Mouse (Mus musculus): ENCODE results near the gene Camk1d. TPM values are rescaled to one million over a fixed set of nuclear protein-coding genes. Genes with fewer than 3 reads are reported as not detected.
"Not testable (repeated sequence)": the region's sequence is repeated elsewhere in the genome, so short reads cannot be mapped to it uniquely, and the experiment has no call there.

Gene Camk1d
- total RNA-seq, 2 experiments from 2014 or later, result 0.96 to 2.0 TPM

DNA sequence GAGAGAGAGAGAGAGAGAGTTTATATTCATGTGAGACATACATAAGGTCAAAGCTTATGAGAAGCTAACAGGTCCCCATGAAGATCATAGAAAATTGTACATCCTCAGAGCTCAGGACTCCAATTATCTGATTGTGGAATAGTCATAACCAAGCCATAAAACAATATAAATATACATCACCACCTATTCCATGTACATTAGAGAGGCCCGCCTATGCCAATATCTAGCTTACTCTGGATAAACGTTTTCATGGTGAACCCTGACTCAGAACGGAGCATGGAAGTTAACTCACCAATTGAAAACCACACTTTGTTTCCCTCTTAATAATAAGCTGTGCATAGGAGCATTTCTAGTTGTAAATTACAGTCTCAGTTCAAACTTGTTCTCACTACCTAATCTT, 288.7 kb downstream of the Camk1d start:
- DNase-seq, result no peak
- intact Hi-C loops (cut with DNase I), result no loop called here

DNA sequence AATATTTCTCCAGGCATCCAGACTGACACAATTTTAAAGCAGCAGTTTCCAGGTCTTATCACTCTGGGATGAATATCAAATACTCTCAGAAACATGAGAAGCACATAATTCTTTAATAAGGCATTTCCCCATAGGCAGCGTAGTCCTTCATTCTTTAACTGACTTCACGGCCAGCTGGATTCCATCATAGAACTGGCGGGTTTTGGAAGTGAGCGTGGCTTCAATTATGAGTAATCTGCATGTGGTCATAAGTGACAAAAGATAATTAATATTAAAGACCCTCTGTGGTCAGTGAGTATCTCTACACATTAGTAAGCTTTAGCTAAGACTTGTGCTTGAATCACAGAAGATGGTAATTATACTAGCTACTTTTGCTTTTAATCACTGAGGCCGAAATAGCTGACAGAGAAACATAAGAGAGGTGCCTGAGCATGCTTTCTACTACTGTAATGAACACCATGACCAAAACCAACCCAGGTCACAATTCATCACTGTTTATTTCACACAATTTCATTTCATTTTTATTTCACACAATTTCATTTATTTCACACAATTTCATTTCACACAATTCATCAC, 293.6 kb downstream of the Camk1d start:
- no peak for DNase-seq
- intact Hi-C loops (cut with DNase I), result no loop called here

DNA sequence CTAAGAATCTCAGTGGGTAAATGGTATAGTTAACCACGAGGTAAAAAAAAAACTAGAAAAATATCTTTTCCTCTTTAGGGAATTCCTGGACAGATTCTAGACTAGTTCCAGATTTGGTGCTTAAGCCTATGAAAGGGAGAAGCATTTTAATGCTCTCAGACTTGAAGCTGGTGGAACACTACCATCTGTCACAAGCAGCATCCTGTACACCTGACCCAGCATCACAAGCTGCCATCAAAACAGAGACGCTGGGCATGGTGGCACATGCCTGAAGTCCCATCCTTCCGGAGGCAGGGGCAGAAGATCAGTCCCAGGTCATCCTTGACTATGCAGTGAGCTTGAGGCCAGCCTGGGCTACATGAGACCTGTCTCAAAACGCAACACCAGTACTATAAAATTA, 295.5 kb downstream of the Camk1d start:
- DNase-seq, result no peak
- intact Hi-C loops (cut with DNase I), result no loop called here

DNA sequence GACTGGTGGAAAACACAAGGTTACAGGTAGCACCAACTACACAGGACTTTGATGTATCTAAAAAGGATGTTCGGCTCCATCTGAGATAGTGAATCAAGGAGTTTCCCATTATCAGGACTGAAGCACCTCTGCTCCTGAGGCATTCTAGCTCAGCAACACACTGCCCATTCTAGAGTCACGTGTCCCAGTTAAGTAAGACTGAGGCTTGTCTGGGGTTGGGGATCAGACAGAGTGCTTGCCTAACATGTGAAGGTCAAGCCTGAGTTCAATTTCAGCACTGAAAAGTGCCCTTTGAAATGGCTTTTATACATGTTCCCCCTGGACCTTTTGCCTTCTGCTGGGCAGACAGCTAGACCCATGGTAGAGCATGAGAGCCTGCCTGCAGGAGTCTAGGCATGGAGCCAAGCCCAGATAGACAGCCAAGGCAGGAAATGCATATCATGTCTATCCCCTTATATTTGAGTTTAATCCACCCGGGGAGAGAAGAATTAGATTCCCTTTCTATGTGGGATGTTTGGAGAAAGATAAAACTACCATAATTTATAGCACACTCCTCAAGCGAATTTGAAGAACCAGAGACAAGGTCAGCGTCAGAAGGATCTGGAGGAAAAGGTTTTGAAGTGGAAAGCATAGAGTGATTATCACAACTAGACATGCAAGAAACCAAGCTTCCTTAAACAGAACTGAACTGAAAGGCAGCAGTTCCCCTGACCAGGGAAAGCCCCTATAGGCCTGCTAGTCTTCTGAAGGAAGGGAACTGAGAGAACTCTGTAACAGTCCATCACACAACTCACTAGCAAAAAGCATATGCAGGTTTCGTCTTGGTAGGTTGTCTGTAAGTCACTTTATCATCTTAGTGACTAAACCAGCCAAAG, 296.9 kb downstream of the Camk1d start:
- intact Hi-C loops (cut with DNase I), result loop anchor here (1.0 kb wide), 1 partner anchor 26 kb away; no protein-coding TSS in a partner anchor
- DNase-seq, result no peak

DNA sequence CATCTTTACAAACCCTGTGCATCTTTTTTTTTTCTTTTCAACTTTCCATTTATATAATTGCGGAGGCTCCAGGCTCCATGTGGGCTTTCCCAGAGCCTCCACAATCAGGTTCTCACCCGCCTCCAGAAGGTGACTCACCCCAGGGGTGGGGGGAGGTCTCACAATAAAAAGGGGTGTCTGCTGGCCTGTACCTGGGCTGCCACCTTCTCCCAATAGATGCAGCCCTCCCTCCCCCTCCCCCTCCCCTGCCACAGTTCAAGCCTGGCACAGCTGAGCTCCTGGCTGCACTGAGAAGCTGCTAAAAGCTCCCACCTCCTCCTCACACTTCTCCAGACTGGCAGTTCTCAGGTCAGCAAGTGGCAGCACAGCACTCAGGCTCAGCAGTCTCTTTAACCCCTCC, 302.5 kb downstream of the Camk1d start:
- no peak for DNase-seq
- intact Hi-C loops (cut with DNase I), result no loop called here

DNA sequence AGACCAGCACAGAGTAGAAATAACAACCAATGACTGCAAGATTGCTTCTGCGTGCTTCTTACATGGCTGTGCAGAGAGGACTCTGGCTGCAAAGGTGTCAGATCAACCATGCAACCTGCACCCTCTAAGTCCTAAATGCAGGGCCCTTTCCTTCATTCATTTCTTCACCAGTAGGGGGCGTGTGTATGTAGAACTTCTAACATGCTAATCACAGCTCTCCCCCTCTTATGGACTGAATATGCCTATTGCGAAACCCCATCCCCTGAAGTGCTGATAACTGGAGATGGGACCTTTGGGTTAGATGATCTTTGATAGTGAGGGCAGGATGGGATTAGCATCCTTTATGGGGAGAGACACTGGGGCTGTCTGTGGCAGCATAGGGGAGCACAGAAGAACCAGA, 310.5 kb downstream of the Camk1d start:
- no peak for DNase-seq
- intact Hi-C loops (cut with DNase I), result loop anchor here (5.0 kb wide), 1 partner anchor 322 kb away; no protein-coding TSS in a partner anchor

DNA sequence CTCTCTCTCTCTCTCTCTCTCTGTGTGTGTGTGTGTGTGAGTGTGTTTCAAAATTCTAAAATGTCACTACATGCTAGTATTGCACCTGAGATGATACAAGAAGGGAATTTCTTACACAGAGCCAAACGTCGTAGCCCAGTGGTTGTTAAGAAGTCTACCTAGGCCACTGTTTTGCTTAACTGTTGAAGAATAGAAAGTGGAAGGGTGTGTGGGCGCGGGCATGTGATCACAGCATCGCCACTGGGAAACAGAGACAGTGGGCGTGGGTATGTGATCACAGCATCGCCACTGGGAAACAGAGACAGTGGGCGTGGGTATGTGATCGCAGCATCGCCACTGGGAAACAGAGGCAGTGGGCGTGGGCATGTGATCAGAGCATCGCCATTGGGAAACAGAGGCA, 312.3 kb downstream of the Camk1d start:
- intact Hi-C loops (cut with DNase I), result loop anchor here (5.0 kb wide), 1 partner anchor 320 kb away; no protein-coding TSS in a partner anchor

DNA sequence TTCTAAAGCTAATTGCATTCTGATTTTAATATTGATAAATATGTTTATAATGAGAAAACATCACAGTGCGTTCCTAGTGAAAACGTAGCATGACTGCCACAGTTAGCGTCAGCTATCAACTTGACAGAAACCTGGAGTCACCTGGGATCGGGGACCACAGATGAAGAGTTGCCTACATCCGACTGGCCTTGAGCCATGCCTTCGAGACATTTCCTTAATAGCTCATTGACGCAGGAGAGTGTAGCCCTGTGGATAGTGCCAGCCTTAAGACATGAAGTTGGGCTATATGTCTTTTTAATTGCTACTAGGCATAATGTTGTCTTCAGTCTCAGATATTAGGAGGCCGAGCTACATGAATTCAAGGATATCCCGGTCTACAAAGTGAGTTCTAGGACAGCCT, 315.8 kb downstream of the Camk1d start:
- no peak for DNase-seq
- intact Hi-C loops (cut with DNase I), result no loop called here

More for the DNA sequence above, 312.3 kb downstream of the Camk1d start:
- DNase-seq, result no peak

DNA sequence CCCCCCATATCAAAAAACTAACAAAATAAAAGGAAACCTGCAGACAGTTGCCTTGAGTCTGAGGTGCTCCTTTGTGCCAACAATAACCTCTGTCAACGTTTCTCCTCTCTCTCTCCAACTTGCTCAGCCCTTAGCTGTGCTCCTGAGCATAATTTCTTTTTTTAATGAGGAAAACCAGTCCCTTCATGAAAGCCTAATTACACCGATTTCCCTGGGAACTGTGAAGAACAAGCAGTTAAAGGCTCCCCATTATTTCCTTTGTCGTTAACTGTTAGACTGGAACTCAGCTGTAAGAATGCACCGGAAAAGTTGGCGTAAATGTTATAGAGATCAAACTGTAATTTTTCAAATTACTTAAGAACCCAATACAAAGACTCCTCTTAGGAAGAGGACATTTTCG, 316.3 kb downstream of the Camk1d start:
- intact Hi-C loops (cut with DNase I), result no loop called here
- no peak for DNase-seq

DNA sequence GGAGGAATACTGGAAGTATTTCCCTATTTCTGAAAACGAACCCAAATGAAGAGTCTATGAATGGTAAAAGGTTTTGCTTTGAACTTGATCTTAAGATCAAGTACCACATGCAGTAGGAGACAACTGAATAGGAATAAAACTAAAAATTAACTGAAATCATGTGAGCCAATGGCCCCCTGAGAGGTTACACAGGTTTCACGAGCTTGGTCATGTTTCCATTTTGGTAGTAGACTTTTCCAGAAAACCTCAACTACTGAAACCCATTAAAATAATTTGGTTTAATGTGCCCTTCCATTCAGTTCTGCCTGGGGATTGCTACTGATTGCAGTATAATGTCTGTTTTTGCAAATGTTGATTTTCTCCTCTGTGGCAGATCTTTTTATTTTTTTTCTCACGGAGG, 316.8 kb downstream of the Camk1d start:
- no peak for DNase-seq
- intact Hi-C loops (cut with DNase I), result no loop called here

DNA sequence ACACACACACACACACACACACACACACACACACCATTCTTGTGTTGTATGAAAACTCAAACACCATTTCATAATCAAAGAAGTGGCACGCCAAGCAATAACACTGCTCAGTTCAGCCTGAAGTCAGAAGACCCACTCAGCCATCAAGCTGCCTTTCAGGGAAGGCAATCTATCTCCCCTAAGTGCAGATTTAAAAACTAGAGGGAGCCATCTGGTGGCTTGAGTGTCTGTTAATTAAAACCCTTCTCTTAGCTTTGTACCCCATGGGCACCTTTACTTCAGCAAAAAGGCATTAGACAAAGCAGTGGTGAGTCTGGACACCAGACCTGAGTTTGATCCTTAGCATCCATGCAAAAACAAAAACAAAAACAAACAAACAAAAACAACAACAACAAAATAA, 317.9 kb downstream of the Camk1d start:
- intact Hi-C loops (cut with DNase I), result no loop called here
- no peak for DNase-seq

DNA sequence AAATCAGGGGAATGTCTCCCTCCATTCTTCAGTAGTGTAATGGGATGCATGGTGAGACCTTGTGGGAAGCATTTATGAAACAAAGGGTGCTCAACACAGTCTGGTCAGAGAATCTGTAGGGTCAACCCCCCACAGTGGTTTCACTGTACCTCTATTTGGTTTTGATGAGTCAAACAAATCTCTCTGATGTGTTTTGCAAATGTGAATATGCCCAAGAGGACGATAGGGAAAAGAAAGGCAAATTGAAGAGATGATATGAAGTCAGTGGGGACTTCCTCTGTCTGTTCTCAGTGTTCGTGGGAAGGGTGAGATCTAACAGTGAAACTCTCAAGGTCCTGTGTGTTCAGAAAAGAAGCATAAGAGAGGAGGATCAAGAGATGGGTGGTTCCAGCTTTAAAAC, 318.4 kb downstream of the Camk1d start:
- intact Hi-C loops (cut with DNase I), result no loop called here
- DNase-seq, result no peak

DNA sequence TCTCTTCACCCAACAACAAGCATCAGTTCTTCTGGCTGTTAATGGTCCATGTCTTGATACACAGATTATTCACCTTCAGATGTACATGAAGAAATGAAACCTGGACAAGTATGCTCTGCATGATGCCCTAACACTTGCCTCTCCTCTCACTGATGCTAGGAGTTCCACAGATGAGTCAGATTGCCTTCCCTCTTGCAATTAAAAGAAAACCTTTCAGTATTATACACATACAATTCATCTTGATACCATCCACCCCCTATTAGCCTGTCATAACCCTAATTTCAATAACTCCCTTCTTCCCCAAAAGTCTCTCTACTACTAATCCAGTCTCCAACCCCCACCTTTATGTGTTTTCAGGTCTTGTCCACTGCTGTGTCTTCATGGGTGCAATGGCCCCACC, 321.4 kb downstream of the Camk1d start:
- no peak for DNase-seq
- intact Hi-C loops (cut with DNase I), result no loop called here

DNA sequence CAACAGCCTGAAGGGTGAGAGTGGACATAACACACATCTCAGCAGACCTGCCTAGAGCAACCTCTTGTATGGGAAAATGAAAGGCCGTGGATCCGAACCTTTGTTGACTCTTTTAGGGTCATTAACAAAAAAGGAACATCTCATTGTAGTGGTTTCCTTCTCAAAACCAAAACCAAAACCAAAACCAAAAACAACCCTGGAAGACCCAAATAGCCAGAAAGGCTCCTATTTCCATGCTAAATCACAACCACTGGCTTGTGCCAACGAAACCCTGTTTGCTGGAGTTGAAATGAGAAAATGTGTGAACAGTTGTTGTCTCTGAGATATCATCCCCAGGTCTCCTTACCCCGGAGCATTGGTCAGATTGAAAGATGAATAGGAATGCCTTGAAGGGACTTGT, 321.8 kb downstream of the Camk1d start:
- intact Hi-C loops (cut with DNase I), result no loop called here
- DNase-seq, result no peak

DNA sequence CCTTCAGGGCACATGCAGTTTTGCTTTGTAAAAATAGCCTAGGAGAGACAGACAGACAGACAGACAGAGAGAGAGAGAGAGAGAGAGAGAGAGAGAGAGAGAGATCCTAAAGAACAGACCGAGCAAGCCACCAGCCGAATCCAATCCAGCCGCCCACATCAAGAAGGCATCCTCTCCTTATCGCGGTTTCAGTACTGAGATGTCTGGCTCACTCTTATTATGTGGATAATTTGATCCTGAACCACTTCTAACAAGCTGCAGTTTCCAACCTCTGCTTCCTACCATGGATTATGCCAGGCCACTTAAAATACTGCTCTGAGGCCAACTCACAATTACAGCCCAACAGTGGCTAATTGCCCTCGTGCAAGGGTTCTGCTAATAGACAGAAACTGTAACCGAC, 325.9 kb downstream of the Camk1d start:
- intact Hi-C loops (cut with DNase I), result no loop called here
- no peak for DNase-seq

DNA sequence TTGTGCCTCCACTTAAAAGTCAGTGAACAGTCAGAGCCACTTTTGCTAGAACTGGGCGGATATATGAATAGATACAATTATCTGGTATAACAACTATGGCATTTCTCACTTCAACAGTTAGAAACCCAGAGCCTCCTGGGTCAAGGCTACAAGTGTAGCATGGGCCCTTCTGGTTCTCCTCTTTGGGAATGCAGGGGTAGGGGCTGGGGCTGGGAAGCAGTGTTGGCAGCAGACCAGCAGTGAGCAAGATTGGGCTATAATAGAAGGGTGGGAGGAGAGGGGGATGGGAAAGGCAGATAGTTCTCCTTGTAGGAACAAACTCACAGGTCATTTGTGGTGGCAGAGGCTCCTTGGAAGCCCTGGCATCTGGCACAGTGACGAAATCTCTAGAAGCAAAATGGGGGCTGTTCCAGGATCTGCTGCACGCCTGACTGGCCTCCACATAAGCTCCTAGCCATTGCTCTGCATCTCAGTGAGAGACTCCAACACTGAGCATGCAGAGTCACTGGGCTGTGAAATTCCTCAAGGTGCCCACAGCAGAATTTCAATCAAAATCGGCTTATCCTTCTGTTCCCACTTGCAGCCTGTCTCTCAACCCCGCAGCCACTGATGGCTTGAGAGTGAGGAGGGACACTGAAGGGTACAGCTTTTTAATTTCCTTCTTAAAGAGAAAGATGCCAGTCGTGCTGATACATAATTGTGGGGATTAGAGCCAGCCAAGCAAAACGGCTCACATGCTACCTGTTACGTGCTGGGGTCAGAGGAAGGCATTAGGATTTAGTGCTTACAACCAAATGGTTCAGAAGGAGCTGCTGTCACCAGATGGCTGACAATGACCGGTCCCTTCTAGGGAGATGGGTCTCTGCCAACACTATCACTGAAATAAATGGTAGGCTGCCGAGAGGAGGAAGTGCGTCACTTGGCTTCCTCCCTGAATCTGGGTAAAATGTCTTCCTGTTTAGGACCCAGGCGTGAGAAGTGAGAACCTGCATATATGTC, 332.3 kb downstream of the Camk1d start:
- intact Hi-C loops (cut with DNase I), result no loop called here
- DNase-seq, result no peak

DNA sequence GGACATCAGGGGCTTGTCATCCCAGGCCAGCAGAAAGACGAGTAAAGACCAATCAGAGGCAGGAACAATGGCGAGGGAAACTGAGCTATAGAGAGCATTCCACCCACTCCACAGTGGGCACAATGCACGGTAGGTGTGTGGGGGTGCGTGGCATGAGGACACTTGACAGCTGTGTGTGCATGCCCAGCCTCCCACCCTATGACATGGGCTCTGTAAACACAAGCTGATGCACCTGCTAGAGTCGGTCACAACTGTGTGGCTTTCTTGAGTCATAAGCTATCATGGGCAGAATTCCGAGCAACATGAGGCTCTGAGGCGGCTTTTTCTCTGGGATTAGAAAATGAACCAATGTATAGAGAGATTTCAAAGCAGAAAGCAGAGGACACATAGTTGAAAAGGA, 333.3 kb downstream of the Camk1d start:
- intact Hi-C loops (cut with DNase I), result no loop called here
- no peak for DNase-seq

DNA sequence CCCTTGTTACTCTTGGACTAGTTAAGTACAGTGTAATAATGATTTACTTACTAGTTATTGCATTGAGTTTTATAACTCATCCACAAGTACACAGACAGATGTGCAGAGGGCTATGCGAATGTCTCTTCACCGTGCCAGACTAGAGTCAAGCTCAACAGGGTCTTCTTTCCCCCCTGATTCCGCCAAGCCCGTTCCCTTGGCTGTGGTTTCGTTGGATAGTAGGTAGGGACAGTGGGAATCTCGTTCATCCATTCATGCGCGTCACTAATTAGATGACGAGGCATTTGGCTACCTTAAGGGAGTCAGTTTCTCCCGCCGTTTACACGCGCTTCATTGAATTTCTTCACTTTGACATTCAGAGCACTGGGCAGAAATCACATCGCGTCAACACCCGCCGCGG, 335.4 kb downstream of the Camk1d start:
- DNase-seq, result not testable (repeated sequence)

DNA sequence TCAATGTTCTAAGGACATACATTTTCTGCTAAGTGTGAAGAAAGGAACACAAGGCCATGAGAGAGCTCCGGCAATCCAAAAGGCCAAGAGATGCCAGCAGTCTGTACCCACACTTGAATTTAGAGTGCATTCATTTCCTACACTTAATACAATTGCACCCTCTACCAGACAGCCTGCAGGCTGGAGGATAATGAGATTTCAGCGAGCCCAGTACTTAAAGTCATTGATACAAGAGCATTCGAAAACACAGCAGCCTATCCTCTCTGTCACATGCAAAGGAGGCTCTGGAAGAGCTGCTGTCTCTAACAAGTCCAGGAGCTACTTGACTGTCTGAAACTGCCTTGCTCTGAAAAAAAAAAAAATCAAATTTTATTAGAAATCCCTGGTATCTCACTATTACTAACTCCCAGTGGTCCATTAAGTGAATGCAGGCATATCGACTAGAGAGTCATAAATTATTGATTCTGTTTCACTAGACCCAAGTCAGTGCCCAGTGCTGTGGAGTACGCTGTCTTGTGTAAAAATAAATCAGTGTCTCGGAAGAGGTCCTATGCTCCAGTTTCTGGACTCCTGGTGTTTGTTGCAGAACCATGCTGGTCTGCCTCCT, 336.1 kb downstream of the Camk1d start:
- DNase-seq, result no peak
- intact Hi-C loops (cut with DNase I), result no loop called here

More for the DNA sequence above, 335.4 kb downstream of the Camk1d start:
- intact Hi-C loops (cut with DNase I), result not testable (repeated sequence)

DNA sequence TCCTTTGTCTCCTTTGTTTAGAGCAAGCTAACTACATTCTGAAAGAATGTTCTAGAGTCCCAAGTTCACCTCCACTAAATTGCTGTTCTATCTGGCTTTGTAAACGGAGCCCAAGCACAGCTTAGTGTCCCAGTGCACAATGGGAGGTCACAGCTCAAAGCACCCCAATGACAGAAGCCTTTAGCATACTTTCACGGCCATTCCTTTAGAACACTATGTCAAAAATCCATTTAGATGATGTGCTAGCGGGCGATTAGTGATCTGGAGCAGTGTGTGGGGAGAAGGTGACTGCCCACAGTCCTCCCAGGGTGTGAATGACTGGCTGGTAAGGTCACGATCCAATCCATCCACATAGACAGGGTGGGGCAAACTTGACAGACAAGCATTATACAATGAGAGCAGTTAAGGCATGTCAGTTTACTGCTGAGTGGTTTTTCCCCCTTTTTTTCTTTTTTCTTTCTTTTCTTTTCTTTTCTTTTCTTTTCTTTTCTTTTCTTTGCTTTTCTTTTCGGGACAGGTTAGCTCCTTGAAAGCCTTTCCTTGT, 341.4 kb downstream of the Camk1d start:
- DNase-seq, result no peak
- intact Hi-C loops (cut with DNase I), result no loop called here
